Mouse (Mus musculus): Measurements from ENCODE around the gene Mfsd5.
A peak's percentile ranks its signal among the peaks of the same experiment; 100 is the strongest.

The Mfsd5 gene

DNA sequence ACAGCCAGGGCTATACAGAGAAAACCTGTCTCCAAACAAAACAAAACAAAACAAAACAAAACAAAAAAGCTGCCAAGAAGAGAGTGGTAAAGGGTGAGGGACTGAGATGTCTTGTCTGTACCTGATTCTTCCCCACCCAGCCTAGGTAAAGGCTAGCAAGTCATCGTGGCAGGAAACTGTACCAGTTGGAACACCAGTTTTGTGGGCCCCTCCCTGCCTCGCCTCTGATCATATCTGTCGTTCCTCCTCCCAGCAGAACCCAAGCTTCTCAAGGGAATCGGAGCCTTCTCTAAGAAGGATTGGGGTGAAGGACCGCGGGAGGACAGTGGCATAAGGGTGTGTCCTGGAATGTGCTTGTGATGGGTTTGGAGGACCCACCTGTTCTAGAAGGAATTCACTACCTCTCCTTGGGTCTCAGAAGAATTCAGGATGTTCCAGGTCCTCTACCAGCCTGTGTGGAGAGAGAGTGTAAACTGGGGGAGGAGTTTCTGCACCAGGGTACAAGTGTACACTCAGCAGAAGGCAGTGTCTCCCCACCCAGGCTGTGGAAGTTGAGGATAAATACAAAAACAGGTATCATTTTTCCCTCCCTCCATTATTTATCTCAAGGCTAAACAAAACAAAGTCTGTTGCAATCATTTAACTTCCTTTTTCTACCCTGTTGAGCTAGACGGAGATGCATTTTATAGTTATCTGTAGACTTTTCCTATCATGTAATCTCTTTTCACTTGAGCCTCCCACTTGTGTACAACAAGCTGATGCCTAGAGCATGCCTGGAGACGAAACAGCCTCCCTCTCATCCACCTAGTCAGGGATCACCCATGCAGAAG is 3.4 kb downstream of the Mfsd5 start:
- no peak for DNase-seq

DNA sequence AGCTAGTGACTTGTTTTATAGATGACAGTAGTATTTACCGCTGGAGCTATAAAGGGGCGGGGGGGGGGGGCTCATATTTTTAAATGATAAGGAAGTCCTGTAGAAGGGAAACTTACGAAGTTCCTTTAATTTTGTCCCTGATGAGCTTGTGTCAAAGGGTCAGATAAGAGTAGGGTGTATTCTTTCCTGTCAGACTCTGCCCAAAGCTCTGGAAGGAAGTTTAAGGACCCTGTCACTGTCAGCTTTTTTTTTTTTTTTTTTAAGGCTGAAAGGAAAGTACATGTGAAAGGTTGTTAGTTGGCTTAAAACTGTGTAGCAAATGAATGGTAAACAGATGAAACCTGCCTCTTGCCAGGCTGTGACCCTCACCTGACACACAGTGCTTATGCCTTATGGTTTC is 4.4 kb downstream of the Mfsd5 start:
- no peak for DNase-seq

DNA sequence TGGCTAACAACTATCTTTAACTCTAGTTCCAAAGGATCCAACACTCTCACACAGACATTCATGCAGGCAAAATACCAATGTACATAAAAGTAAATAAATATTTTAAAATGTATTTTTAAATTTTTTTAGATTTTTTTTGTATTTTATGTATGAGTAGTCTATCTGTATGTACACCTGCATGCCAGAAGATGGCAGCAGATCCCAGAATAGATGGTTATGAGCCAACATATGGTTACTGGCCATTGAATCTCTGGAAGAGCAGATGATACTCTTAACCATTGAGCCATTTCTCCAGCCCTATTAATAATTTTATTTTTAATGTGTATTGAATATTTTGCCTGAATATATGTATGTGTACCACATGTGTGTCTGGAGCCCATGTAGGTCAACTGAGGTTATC is 8.1 kb downstream of the Mfsd5 start:
- no peak for DNase-seq

DNA sequence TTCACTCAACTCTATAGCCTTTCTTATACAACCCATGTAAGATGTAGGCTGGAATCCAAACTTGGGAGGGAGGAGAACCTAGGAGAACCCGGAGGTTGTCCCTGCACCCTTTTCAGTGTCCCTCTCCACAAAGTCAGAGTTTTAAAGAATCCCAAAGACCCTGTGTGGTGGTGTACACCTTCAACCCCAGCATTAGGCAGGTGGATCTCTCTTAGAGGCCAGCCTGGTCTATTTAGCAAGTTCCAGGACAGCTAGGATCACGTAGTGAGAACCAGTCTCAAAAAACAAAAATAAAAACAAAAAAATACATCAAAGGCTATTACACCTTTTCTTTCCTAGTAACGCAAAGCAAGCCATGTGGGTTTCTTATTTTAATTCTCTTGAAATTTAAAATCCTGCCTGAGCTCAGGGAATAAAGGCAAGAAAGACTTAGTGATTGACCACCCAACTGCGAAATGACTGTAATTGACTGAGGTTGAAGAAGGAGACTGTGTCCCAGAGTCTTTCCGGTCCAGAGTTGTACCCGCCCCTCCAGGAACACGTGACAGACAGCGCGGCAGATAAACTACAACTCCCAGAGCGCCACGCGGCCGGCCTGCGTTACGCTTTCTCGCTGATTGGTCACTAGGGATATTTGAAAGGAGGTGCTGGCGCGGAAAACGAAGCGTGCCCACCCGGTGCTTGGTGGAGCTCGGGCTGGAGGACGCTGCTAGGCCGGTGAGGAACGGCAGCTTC is 16.5 kb downstream of the Mfsd5 start, which contains the start of gene Espl1:
TSS of gene Espl1 (plus strand) at position 634 of the 735 bp plus-strand sequence.
- DNase-seq: peak; percentile 94 to 95

DNA sequence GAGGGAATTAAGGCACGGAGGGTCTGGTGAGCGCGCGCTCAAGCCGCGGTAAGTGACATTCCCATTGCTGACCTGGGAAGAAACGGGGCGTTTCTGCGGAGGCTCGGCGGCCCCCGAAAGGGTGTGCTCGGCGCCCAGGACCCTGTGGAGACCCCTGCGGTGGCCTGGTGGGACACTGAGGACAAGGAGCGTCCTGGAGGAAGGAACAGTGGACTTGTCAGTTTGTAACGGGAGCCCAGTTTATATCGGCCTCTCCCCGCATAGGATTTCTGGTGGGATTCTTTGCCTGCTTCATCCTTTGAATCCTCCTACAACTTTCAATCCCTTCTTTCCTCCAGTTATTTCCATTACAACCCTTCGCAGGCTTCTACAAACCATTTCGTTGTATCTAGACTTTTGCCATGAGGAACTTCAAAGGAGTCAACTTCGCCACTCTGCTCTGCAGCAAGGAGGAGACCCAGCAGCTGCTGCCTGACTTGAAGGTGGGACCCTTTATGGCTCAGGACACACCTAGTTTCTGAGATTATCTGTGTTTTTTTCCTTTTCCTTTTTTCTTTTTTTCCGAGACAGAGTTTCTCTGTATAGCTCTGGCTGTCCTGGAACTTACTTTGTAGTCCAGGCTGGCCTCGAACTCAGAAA is 17.2 kb downstream of the Mfsd5 start:
- no peak for DNase-seq

DNA sequence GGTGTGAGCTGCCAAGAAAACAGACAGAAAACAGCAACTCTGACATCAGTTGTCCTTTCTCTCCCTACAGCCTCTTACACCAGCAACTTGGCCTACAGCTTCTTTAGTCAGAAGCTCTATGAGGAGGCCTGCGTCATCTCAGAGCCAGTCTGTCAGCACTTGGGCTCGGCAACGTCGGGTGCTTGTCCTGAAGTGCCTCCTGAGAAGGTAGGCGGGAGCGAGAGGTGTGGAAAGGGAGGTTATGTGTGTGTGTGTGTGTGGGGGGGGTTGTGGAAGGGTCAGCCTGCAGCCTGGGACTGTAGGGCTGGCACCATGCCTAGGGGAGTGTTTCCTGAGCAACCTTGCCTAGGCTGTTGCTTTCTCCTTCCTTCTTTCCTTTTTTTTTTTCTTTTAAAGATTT is 23.3 kb downstream of the Mfsd5 start:
- DNase-seq: no peak

DNA sequence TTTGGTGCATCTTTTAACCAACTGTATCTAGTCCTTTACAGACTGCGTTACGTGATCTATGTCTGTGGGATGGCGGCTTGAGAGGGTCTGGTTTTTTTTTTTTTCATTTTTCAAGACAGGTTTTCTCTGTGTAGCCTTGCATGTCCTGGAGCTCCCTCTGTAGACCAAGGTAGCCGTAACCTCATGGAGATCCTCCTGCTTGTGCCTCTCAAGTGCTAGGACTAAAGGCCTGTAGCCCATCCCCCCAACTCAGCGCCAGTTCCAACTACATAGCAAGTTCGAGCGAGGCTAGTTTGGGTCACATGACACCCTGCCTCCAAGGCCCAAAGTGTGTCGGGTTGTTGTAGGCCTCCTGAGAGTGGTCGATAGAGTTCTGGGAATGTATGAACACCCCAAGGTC is 29.5 kb downstream of the Mfsd5 start:
- DNase-seq: no peak

DNA sequence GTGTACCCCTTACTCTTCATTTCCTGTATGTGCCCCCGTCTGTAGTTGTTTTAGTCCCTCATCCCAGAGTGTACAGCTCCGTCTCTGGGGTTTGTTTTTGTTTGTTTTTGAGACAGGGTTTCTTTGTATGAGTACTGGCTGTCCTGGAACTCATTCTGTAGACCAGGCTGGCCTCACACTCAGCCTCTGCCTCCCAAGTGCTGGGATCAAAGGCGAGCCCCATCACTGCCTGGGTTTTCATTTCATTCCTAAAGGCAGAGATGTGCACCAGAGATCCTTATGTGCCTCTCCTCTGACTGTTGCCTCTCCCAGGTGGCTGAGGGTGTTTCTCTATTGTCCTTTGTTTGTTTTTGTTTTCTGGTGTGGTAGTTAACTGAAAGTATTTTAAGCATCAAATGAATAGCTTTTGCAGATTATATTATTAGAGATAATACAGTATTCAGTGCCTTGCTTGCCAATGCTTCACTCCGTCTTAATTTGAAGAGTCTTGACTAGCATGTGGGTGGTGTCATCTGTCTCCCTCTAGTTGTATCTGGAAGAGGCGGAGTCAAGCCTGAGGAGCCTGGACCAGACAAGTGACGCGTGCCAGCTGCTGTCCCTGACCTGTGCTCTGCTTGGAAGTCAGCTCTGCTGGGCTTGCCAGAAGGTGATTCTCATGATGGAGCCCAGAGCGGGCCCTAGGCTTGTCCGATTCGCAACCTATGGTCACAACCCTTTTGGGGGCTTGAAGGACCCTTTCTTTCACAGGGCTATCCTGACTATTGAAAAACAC is 31.0 kb downstream of the Mfsd5 start:
- DNase-seq: no peak

DNA sequence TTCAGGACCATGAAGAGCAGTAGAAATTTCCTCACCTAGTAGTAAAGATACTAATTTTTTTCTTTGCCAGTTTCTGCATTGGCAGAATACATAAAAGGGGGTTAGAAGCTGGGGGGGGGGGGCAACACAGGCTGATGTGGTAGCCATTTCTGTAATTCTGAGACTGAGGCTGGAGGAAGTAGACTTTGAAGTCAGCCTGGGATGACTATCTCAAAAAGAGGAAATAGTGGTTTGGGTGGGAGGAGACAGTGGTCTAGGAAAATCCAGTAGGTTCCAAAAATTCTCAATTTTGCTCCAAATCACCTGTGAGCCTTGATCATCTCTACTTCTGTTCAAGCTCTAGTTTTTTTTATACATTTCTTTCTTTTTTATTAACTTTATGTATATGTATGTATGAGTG is 32.2 kb downstream of the Mfsd5 start:
- DNase-seq: no peak

DNA sequence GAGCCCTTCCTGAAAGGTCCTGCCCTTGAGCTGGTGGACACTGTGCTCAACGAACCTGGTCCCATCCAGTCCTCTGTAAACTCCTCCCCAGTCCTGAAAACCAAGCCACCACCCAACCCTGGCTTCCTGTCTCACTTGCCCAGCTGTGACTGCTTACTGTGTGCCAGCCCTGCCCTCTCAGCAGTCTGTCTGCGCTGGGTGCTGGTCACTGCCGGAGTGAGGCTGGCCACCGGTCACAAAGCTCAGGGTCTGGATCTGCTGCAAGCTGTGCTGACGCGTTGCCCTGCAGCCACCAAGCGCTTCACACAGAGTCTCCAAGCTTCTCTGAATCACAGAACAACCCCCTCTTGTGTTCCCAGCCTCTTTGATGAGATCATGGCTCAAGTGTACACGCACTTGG is 36.0 kb downstream of the Mfsd5 start:
- no peak for DNase-seq

DNA sequence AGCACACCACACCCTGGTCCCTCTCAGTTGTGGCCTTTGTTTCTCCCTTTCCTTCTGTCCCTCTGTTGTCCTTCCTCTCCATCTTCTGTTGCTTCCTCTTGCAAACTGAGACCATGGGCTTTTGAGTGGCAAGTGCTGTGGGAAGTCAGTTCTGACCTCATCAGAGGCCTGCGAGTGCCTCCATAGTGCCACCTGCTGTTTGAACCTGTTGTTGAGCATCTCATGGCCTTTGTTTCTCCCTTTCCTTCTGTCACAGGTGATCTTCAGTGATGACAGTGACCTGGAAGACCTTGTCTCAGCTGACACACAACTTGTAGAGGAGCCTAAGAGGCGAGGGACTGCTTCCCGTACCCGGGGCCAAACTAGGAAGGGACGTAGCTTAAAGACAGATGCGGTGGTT is 37.0 kb downstream of the Mfsd5 start:
- peak; percentile 53 to 66 for DNase-seq

DNA sequence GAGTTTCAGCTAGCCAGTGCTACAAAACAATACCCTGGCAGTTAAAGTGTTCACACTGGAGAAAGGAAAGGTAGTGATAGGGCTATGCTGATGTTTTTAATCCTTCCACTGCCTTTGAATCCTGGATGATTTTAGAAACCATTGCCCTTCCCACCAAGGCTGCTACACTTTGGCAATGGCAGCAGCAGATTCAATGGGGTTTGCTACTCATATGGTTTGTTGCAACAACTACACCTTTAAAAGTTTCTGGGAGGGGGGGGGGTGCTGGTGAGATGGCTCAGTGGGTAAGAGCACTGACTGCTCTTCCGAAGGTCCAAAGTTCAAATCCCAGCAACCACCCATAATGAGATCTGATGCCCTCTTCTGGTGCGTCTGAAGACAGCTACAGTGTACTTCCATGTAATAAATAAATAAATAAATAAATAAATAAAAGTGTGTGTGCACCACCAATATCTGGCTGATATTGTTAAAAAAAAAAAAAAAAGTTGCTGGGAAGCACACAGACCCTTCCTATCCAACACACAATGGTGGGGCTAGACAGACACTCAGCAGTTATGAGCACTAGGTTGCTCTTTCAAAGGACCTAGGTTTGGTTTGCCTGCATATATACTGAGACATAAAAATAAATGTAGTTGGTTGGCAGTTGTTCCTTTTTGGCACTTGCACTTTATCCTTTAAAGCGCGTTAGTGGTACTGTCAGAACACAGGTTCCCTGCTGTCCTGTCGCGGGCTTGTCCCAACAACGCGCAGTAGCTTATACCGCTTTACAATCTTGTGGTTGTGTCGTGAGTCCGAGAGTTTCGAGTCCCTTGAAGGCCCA is 45.6 kb downstream of the Mfsd5 start:
- no peak for DNase-seq

DNA sequence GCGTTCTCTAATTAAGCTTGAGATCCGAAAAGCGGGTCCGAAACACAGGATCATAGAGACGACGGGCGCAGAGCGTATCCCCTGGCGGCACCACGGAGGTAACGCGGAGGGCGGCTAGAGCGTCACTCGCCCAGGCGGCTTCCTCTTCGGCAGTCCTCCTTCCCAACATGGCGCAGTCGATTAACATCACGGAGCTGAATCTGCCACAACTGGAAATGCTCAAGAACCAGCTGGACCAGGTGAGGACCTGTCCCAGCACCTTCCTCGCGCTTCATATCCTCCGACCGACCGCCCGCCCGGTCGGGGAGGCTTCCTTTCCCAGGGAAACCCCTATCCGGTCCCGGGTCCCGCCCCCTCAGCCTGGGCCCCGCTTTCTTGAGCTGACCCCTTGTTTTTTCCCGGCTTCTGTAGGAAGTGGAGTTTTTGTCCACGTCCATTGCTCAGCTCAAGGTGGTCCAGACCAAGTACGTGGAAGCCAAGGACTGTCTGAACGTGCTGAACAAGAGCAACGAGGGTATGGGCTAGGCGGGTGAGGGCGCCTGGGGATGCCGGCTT is 46.8 kb downstream of the Mfsd5 start, which contains the start of gene Pfdn5:
TSS of gene Pfdn5 (plus strand) at position 95 of the 555 bp plus-strand sequence.
- peak; percentile 82 to 83 for DNase-seq

DNA sequence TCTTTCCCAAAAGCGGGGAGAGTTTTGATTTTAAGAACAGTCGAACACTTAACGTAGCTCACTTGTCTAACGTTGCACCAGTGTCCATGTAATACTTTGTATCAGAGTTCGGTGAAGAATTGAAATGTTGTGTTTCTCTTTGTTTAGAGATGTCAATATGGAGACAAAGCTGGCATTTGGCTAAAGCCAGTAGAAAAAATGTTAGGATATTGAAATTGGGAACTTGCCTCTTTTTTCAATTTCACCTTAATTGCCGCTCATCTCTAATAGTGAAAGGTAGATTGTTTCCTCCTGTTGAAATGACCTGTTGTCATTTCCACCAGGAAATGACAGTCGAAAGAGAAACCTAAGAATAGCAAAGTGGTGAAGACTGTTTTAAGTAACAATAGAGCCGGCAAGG is 47.6 kb downstream of the Mfsd5 start:
- DNase-seq: no peak

Measured in thymus, postnatal 36 days (tissue).